In the genomic region with DNA sequence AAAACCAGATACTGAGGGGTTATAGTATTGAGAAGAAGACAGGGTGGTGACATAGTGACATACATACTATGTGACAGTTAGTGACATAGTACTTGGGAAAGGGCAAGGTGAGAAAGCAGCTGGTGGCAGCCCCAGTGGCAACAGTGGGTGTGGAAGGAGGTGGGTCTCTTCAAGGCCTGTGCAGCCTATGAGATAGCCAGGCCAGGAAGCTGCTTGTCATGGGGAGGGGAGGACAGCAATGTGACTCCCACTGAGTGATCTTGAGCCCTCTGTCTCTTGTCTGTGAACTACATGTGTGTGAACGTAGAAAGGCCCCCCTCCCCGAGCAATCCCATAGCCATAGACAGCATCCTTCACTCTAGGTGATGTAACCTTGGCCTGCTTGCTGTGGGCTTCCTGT, we compare ENCODE assay signal across 30 mouse cellular contexts. TPM values are rescaled to one million over a fixed set of nuclear protein-coding genes. Genes with fewer than 3 reads are reported as not detected.
DNase-seq lines count a peak whose midpoint lies in the region; ATAC-seq and TF ChIP-seq lines count a peak whose summit lies in the region.
"Had no signal": no experiment of that assay in that cellular context is flagged by ENCODE, and none has a peak within 500 bp of the region (broad histone marks: within the 10 kb centered on the region; RNA-seq: fewer than 3 reads in every experiment).

No protein-coding gene starts in this region.

- no peaks in the 10 kb centered on the region for H3K36me3 ChIP-seq in embryonic facial prominence, embryonic 15.5 days
- H3K36me3 ChIP-seq in embryonic facial prominence, embryonic 10.5 days (replicated peaks): no peaks in the 10 kb centered on the region
- no peaks in the 10 kb centered on the region for H3K36me3 ChIP-seq in CH12.LX (replicated peaks in 1 of 2; ENCODE audit: control insufficient read depth in 1 of 2, insufficient read depth in 1 of 2, low read length in 1 of 2)
- no peaks in the 10 kb centered on the region for H3K36me3 ChIP-seq in kidney, adult 2 months (ENCODE audit: control insufficient read depth, insufficient read depth, low read length)
- H3K36me3 ChIP-seq: embryonic facial prominence, embryonic 12.5 days; forebrain, embryonic 12.5 days; forebrain, embryonic 15.5 days; G1E; heart, embryonic 12.5 days; heart, embryonic 15.5 days; hindbrain, embryonic 10.5 days; hindbrain, embryonic 13.5 days; intestine, embryonic 15.5 days had no signal

- in situ Hi-C loops in CH12.LX (cut with MboI; ENCODE audit: low pct_ligation_motif_present, low pct_unique_long_range_greater_than_20kb, low sequenced_read_pairs): no loop called here

- TF ChIP-seq POLR2A in CH12.LX (IDR thresholded peaks at IDR 0.05; ENCODE audit: low read depth, low read length): no peak
- TF ChIP-seq POLR2A in kidney, adult 2 months (IDR thresholded peaks at IDR 0.05; ENCODE audit: low read depth, low read length): no peak

- no peak for TF ChIP-seq EP300 in CH12.LX (IDR thresholded peaks at IDR 0.05; ENCODE audit: low read length)

- no peak for TF ChIP-seq RAD21 in CH12.LX (IDR thresholded peaks at IDR 0.05; ENCODE audit: low read depth, low read length)

- ATAC-seq in embryonic facial prominence, embryonic 15.5 days (ENCODE audit: insufficient number of reproducible peaks, low FRiP score, low TSS enrichment, low read depth): peak; percentile 29; the same call in 1 of the 2 replicates
- ATAC-seq: activated CD4-positive, CD25-positive, alpha-beta regulatory T cell, adult 4 months; forebrain, embryonic 15.5 days; hindbrain, embryonic 16.5 days; intestine, embryonic 15.5 days had no signal

- DNase-seq in embryonic facial prominence, embryonic 10.5 days (ENCODE audit: low spot score): no peak
- DNase-seq in CH12.LX (ENCODE audit: extremely low read depth): no peak
- peak; percentile 36 for DNase-seq in c-Kit-negative CD71-positive TER-119-positive erythroid progenitor cells, embryonic 14.5 days (ENCODE audit: low read depth, low spot score)
- DNase-seq in thymus, postnatal 0 days (ENCODE audit: low spot score): no peak
- DNase-seq in kidney, adult 2 months: no peak
- DNase-seq: adrenal gland, adult 8-10 months; adrenal gland, postnatal 25 days; cerebellum, adult 18-20 months; cerebellum, adult 9-10 months; cerebellum, postnatal 14 days; gastrocnemius, postnatal 25 days; heart, adult 18-20 months; heart, postnatal 10 days; heart, postnatal 36 days; kidney, adult 11 months had no signal

- no peaks in the 10 kb centered on the region for H3K79me2 ChIP-seq in CH12.LX (replicated peaks; ENCODE audit: control insufficient read depth, extremely low read depth, insufficient read depth, poor library complexity, severe bottlenecking)

- no peaks in the 10 kb centered on the region for H3K9me3 ChIP-seq in embryonic facial prominence, embryonic 15.5 days (replicated peaks)
- H3K9me3 ChIP-seq in embryonic facial prominence, embryonic 10.5 days: no peaks in the 10 kb centered on the region
- no peaks in the 10 kb centered on the region for H3K9me3 ChIP-seq in CH12.LX (replicated peaks; ENCODE audit: low read length)
- H3K9me3 ChIP-seq: embryonic facial prominence, embryonic 12.5 days; forebrain, embryonic 12.5 days; forebrain, embryonic 15.5 days; G1E; heart, embryonic 12.5 days; heart, embryonic 15.5 days; hindbrain, embryonic 10.5 days; hindbrain, embryonic 13.5 days; intestine, embryonic 15.5 days had no signal

- no peak for TF ChIP-seq CTCF in CH12.LX (conservative IDR thresholded peaks at IDR 0.05 in 1 of 2, IDR thresholded peaks at IDR 0.05 in 1 of 2; ENCODE audit: low read depth in 2 of 2, low read length in 2 of 2)
- TF ChIP-seq CTCF in kidney, adult 2 months (conservative IDR thresholded peaks at IDR 0.05; ENCODE audit: insufficient read depth, insufficient read length, low read depth, low read length): no peak

- no peaks in the 10 kb centered on the region for H3K4me1 ChIP-seq in embryonic facial prominence, embryonic 15.5 days
- peaks cover 8% of the 10 kb centered on the region for H3K4me1 ChIP-seq in embryonic facial prominence, embryonic 10.5 days
- peaks cover 7 to 32% of the 10 kb centered on the region in 2 experiments; a peak in 3 of 4 replicates for H3K4me1 ChIP-seq in CH12.LX (ENCODE audit: control insufficient read depth in 1 of 2, insufficient read depth in 2 of 2)
- H3K4me1 ChIP-seq in kidney, adult 2 months (ENCODE audit: control insufficient read depth, insufficient read depth, low read length): no peaks in the 10 kb centered on the region
- H3K4me1 ChIP-seq: forebrain, embryonic 12.5 days; forebrain, embryonic 15.5 days; hindbrain, embryonic 13.5 days; intestine, embryonic 15.5 days had no signal

- dilution Hi-C loops in CH12.LX (cut with MboI; ENCODE audit: extremely low pct_ligation_motif_present, extremely low pct_unique_long_range_greater_than_20kb, low sequenced_read_pairs): no loop called here

- H3K9ac ChIP-seq in embryonic facial prominence, embryonic 15.5 days: no peak overlapping the region
- H3K9ac ChIP-seq in CH12.LX (ENCODE audit: insufficient read depth, low read depth): no peak overlapping the region
- H3K9ac ChIP-seq: embryonic facial prominence, embryonic 12.5 days; forebrain, embryonic 12.5 days; forebrain, embryonic 15.5 days; heart, embryonic 12.5 days; heart, embryonic 15.5 days; hindbrain, embryonic 13.5 days; intestine, embryonic 15.5 days had no signal

- no peak overlapping the region for H3K27ac ChIP-seq in embryonic facial prominence, embryonic 15.5 days (replicated peaks)
- H3K27ac ChIP-seq in embryonic facial prominence, embryonic 10.5 days (replicated peaks): no peak overlapping the region
- H3K27ac ChIP-seq in CH12.LX (ENCODE audit: insufficient read depth, low read depth): 0 out of 2 replicates have a peak overlapping the region, but pooled peaks have one; percentile 6
- no peak overlapping the region for H3K27ac ChIP-seq in kidney, adult 2 months (ENCODE audit: insufficient read depth, low read depth, low read length)
- H3K27ac ChIP-seq: embryonic facial prominence, embryonic 12.5 days; forebrain, embryonic 12.5 days; forebrain, embryonic 15.5 days; heart, embryonic 15.5 days; hindbrain, embryonic 10.5 days; hindbrain, embryonic 13.5 days; intestine, embryonic 15.5 days had no signal

- H3K27me3 ChIP-seq in embryonic facial prominence, embryonic 15.5 days: no peaks in the 10 kb centered on the region
- H3K27me3 ChIP-seq in embryonic facial prominence, embryonic 10.5 days (replicated peaks; ENCODE audit: low read depth, poor library complexity, severe bottlenecking): 0 out of 2 replicates have a peak, but pooled peaks cover 4% of the 10 kb centered on the region
- peaks cover 16% of the 10 kb centered on the region for H3K27me3 ChIP-seq in CH12.LX (replicated peaks)
- no peaks in the 10 kb centered on the region for H3K27me3 ChIP-seq in kidney, adult 2 months (replicated peaks; ENCODE audit: control insufficient read depth, insufficient read depth, low read length)
- H3K27me3 ChIP-seq: embryonic facial prominence, embryonic 12.5 days; forebrain, embryonic 15.5 days; heart, embryonic 12.5 days; heart, embryonic 15.5 days; intestine, embryonic 15.5 days had no signal

- H3K4me2 ChIP-seq in embryonic facial prominence, embryonic 15.5 days (replicated peaks): no peak overlapping the region
- H3K4me2 ChIP-seq in CH12.LX (ENCODE audit: insufficient read depth, low read depth, poor library complexity, severe bottlenecking): no peak overlapping the region
- H3K4me2 ChIP-seq: embryonic facial prominence, embryonic 12.5 days; forebrain, embryonic 12.5 days; forebrain, embryonic 15.5 days; heart, embryonic 12.5 days; heart, embryonic 15.5 days; hindbrain, embryonic 13.5 days; intestine, embryonic 15.5 days had no signal

- 76% methylated on average over 2 of the region's 2 CpGs for WGBS in embryonic facial prominence, embryonic 15.5 days
- 85% methylated on average over 2 of the region's 2 CpGs for WGBS in embryonic facial prominence, embryonic 10.5 days
- 76% methylated on average over 2 of the region's 2 CpGs for WGBS in kidney, adult 2 months

- H3K4me3 ChIP-seq in embryonic facial prominence, embryonic 15.5 days (replicated peaks): no peak overlapping the region
- H3K4me3 ChIP-seq in embryonic facial prominence, embryonic 10.5 days: no peak overlapping the region
- H3K4me3 ChIP-seq in CH12.LX (replicated peaks in 1 of 3; ENCODE audit: low read depth in 2 of 3, low read length in 2 of 3, poor library complexity in 1 of 3): no peak overlapping the region
- H3K4me3 ChIP-seq in kidney, adult 2 months (ENCODE audit: insufficient read depth, low read depth, low read length): no peak overlapping the region
- H3K4me3 ChIP-seq: embryonic facial prominence, embryonic 12.5 days; forebrain, embryonic 12.5 days; forebrain, embryonic 15.5 days; heart, embryonic 12.5 days; heart, embryonic 15.5 days; hindbrain, embryonic 10.5 days; hindbrain, embryonic 13.5 days; intestine, embryonic 15.5 days had no signal

TF ChIP-seq in CH12.LX, 34 proteins besides CTCF, POLR2A, EP300 and RAD21:
- no peak for TF ChIP-seq PAX5 (IDR thresholded peaks at IDR 0.05; ENCODE audit: low read length)
- TF ChIP-seq E2F4 (IDR thresholded peaks at IDR 0.05; ENCODE audit: insufficient replicate concordance, low read depth, low read length): no peak
- no peak for TF ChIP-seq NELFE (IDR thresholded peaks at IDR 0.05; ENCODE audit: low read depth, low read length)
- no peak for TF ChIP-seq HCFC1 (IDR thresholded peaks at IDR 0.05; ENCODE audit: low read depth, low read length)
- TF ChIP-seq JUN (IDR thresholded peaks at IDR 0.05; ENCODE audit: insufficient read depth, low read depth, low read length): no peak
- no peak for TF ChIP-seq ETS1 (conservative IDR thresholded peaks at IDR 0.05; ENCODE audit: low read depth, low read length)

RNA-seq across cellular contexts. Expression of gene Hand1, which starts 43.5 kb away (rescaled TPM):
- polyA plus RNA-seq in embryonic facial prominence, embryonic 15.5 days (2015; fragmentation: Nextera tagmentation; extraction: Ambion mirVana): 0.62 and 0.69 TPM in 2 replicates
- polyA plus RNA-seq in embryonic facial prominence, embryonic 10.5 days (2016; fragmentation: Nextera tagmentation; extraction: Ambion mirVana): 21.3 and 50.0 TPM in 2 replicates
- total RNA-seq in CH12.LX (2012; rRNA removed) (not detected in 2 replicates), CH12.LX (2014; rRNA removed) (not detected in 2 replicates)
- not detected in 2 replicates for polyA plus RNA-seq in CH12.LX (2012; ENCODE audit: insufficient read length, low read depth)
- 0.46 and 0.57 TPM in 2 replicates for polyA plus RNA-seq in thymus, postnatal 0 days (2015; fragmentation: Nextera tagmentation; extraction: Ambion mirVana)
- 0.27 and 1.4 TPM in 2 replicates for polyA plus RNA-seq in kidney, adult 2 months (2012; rRNA removed)
- total RNA-seq: G1E; gastrocnemius, adult 8-10 months; gastrocnemius, postnatal 25 days; heart, adult 18-20 months; heart, postnatal 36 days had no signal
- polyA plus RNA-seq: activated CD4-positive, CD25-positive, alpha-beta regulatory T cell, adult 4 months; brain, embryonic 14.5 days; forebrain, embryonic 12.5 days; forebrain, embryonic 15.5 days; G1E; gonadal fat pad, adult 2 months; hindbrain, embryonic 13.5 days; hindbrain, embryonic 16.5 days had no signal
